Mouse (Mus musculus) hindbrain, postnatal 0 days (tissue): ENCODE measurements at regions not wholly inside any gene's neighbourhood (a gene's known extent, or its start where the extent isn't known, plus 50 kb on each side); places are given as distances from the start of the nearest gene placed in this dataset.

Source experiments
- ATAC-seq: fragments of 200-750 bp; cut with Nextera tagmentation; 2 replicates; pipeline ENCODE4 v1.8.0; 2017; ENCODE audit warnings: mild to moderate bottlenecking, moderate TSS enrichment, moderate library complexity
- DNase-seq: peaks from one replicate; pipeline ENCODE4 v3.0.0-alpha.2; 2015; ENCODE audit warnings: low spot score
- H3K27ac ChIP-seq: fragments of 300-500 bp; sonication (generic); 2 replicates; pipeline ENCODE4 v1.5.1; 2014; ENCODE audit warnings: mild to moderate bottlenecking
- H3K27me3 ChIP-seq: fragments of 300-500 bp; sonication (generic); 2 replicates; pipeline ENCODE4 v1.6.1; 2014; ENCODE audit warnings: low read length, mixed read lengths; ENCODE audit not compliant: insufficient read depth
- H3K36me3 ChIP-seq: fragments of 300-500 bp; sonication (generic); 2 replicates; pipeline ENCODE4 v1.6.1; 2014; ENCODE audit warnings: low read length, mixed read lengths; ENCODE audit not compliant: insufficient read depth
- H3K4me1 ChIP-seq: fragments of 300-500 bp; sonication (generic); 2 replicates; pipeline ENCODE4 v1.6.1; 2014; ENCODE audit warnings: antibody characterized with exemption, low read length, mixed read lengths; ENCODE audit not compliant: insufficient read depth
- H3K4me2 ChIP-seq: fragments of 300-500 bp; sonication (generic); 2 replicates; pipeline ENCODE4 v1.6.1; 2014; ENCODE audit warnings: low read depth, mild to moderate bottlenecking, low read length, moderate library complexity, mixed read lengths
- H3K4me3 ChIP-seq: fragments of 300-500 bp; sonication (generic); 2 replicates; pipeline ENCODE4 v1.5.1; 2014; ENCODE audit warnings: low read length
- H3K9ac ChIP-seq: fragments of 300-500 bp; sonication (generic); replicated peaks from 2 replicates; pipeline ENCODE4 v1.6.1; 2014; ENCODE audit warnings: mild to moderate bottlenecking, low read length, moderate library complexity, mixed read lengths
- H3K9me3 ChIP-seq: fragments of 300-500 bp; sonication (generic); 2 replicates; pipeline ENCODE4 v1.6.1; 2016; ENCODE audit warnings: low read length, mixed read lengths
- CTCF ChIP-seq: IDR thresholded peaks from 2 replicates; pipeline ENCODE4 v1.5.1; 2016; ENCODE audit warnings: antibody characterized with exemption, control low read depth, low read depth
- WGBS: fragments of 180-500 bp; shearing (Covaris S2); extraction: QIAGEN DNeasy Blood & Tissue Kit; methylation state at CpG from one replicate; pipeline ENCODE4 v1.1.7; 2014; 5-methylcytosine and 5-hydroxymethylcytosine counted together

DNA sequence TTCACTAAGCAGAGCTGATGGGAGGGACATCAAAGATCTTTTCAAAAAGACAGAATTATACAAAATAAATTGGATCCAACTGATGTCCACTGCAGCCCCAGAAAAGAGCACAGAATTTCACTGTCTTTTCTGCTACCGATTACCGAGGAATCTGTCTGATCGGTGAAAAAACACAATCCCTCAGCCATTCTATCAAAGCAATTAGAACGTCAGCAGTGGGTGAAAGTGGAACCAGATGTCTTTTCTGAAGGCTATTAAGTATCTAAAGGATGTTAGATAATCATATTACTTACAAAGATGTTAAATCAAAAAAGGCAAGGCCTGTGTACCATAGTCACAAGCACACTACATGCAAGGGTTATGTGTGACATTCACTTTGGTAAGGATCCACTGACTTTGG, 315.2 kb downstream of the Dcdc2c start:
- Histone ChIP-seq H3K4me3 (no peak overlapping the region), H3K9ac (no peak overlapping the region), H3K4me2 (no peak overlapping the region), H3K9me3 (no peaks in the 10 kb centered on the region), H3K27me3 (no peaks in the 10 kb centered on the region), H3K36me3 (no peaks in the 10 kb centered on the region), H3K27ac (no peak overlapping the region), H3K4me1 (no peaks in the 10 kb centered on the region)
- TF ChIP-seq CTCF = no peak
- DNase-seq = no peak
- no peak for ATAC-seq
- WGBS = 62% methylated on average over 4 of the region's 4 CpGs

- TF ChIP-seq CTCF = no peak
- Histone ChIP-seq H3K9ac (no peak overlapping the region), H3K4me1 (no peaks in the 10 kb centered on the region), H3K36me3 (no peaks in the 10 kb centered on the region), H3K27me3 (no peaks in the 10 kb centered on the region), H3K4me3 (no peak overlapping the region), H3K4me2 (no peak overlapping the region), H3K27ac (no peak overlapping the region), H3K9me3 (no peaks in the 10 kb centered on the region)
- WGBS = 92% methylated on average over 1 of the region's 1 CpGs
- no peak for ATAC-seq
- DNase-seq = no peak
These were observed 349.4 kb downstream of the Dcdc2c start for GRCm38 (mm10) chr12:28202847-28203246.

GRCm38 (mm10) chr12:28186695-28187094, 365.5 kb downstream of the Dcdc2c start:
- Histone ChIP-seq H3K27me3 (no peaks in the 10 kb centered on the region), H3K4me3 (no peak overlapping the region), H3K4me1 (no peaks in the 10 kb centered on the region), H3K4me2 (no peak overlapping the region), H3K9ac (no peak overlapping the region), H3K36me3 (no peaks in the 10 kb centered on the region), H3K27ac (no peak overlapping the region), H3K9me3 (0 out of 2 replicates have a peak, but pooled peaks cover 3% of the 10 kb centered on the region)
- DNase-seq = no peak
- no peak for TF ChIP-seq CTCF
- ATAC-seq = no peak

DNA sequence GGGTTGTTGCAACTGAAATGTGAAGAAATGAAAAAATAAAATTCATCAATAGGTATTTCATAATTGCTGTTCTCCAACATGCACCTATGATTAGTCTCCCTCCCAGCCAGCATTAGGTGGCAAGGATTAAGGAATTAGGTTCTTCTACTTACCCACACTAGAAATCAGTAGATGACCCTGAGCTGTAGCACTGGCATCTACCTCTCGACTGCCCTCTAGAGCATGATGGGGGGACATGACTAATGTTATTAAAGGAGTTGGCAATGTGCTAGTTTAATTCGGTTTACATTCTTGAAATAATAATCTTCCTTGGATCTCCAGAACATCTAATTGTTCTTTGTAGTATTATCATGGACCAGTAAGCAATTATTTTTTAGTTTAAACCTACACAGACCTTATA, 370.9 kb downstream of the Dcdc2c start:
- Histone ChIP-seq H3K4me2 (no peak overlapping the region), H3K9ac (no peak overlapping the region), H3K9me3 (no peaks in the 10 kb centered on the region), H3K27ac (no peak overlapping the region), H3K27me3 (no peaks in the 10 kb centered on the region), H3K4me3 (no peak overlapping the region), H3K4me1 (no peaks in the 10 kb centered on the region), H3K36me3 (no peaks in the 10 kb centered on the region)
- TF ChIP-seq CTCF = no peak
- ATAC-seq = no peak
- WGBS = 64% methylated on average over 2 of the region's 2 CpGs
- no peak for DNase-seq

- Histone ChIP-seq H3K27ac (no peak overlapping the region), H3K36me3 (no peaks in the 10 kb centered on the region), H3K9me3 (no peaks in the 10 kb centered on the region), H3K4me3 (no peak overlapping the region), H3K9ac (no peak overlapping the region), H3K4me1 (no peaks in the 10 kb centered on the region), H3K27me3 (no peaks in the 10 kb centered on the region), H3K4me2 (no peak overlapping the region)
- no peak for ATAC-seq
- 61% methylated on average over 3 of the region's 3 CpGs for WGBS
- no peak for TF ChIP-seq CTCF
- no peak for DNase-seq
These were observed 376.2 kb downstream of the Dcdc2c start for GRCm38 (mm10) chr12:28176016-28176415.

DNA sequence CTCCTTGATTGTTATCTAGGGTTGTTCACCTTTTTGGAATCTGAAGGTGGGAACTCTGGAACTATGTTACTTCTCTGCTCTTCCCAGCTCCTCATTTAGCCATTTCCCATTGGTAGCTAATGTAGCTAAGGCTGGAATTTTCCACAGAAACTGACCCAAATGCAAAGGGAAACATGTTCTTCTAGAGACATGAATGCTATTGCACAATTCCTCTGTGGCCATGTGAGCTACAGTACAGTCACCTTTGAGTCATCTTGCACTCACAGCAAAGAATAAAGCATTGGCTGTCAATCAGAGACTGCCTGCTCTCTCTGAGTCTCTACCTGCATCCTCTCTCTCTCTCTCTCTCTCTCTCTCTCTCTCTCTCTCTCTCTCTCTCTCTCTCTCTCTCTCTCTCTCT, 378.1 kb downstream of the Dcdc2c start:
- H3K9ac ChIP-seq = no peak overlapping the region
- no peak overlapping the region for H3K27ac ChIP-seq
- no peaks in the 10 kb centered on the region for H3K36me3 ChIP-seq
- no peak for TF ChIP-seq CTCF
- DNase-seq (no peak), ATAC-seq (no peak)
- H3K27me3 ChIP-seq = no peaks in the 10 kb centered on the region
- H3K4me3 ChIP-seq = no peak overlapping the region
- H3K9me3 ChIP-seq = no peaks in the 10 kb centered on the region
- no peaks in the 10 kb centered on the region for H3K4me1 ChIP-seq
- no peak overlapping the region for H3K4me2 ChIP-seq

- Histone ChIP-seq H3K27ac (no peak overlapping the region), H3K4me1 (no peaks in the 10 kb centered on the region), H3K36me3 (no peaks in the 10 kb centered on the region), H3K4me3 (no peak overlapping the region), H3K27me3 (no peaks in the 10 kb centered on the region), H3K9ac (no peak overlapping the region), H3K9me3 (no peaks in the 10 kb centered on the region), H3K4me2 (no peak overlapping the region)
- no peak for DNase-seq
- ATAC-seq = no peak
- no peak for TF ChIP-seq CTCF
- WGBS = 73% methylated on average over 1 of the region's 1 CpGs
These were observed 393.4 kb downstream of the Dcdc2c start for GRCm38 (mm10) chr12:28158786-28159185.
